Mouse (Mus musculus): ENCODE results near the gene Gm16503. TPM values are rescaled to one million over a fixed set of nuclear protein-coding genes. Genes with fewer than 3 reads are reported as not detected.

Gene Gm16503
- polyA plus RNA-seq (2012; rRNA removed) = 0.58 and 1.3 TPM in 2 replicates

GRCm38 (mm10) chr4:147539918-147540317 lies at the start of gene Gm16503:
TSS of gene Gm16503 (plus strand) at chr4:147540218.

GRCm38 (mm10) chr4:147492117-147492516 lies 47.9 kb upstream of the Gm16503 start, which contains the start of gene Zfp982:
TSS of gene Zfp982 (plus strand) at chr4:147492417.

GRCm38 (mm10) chr4:147553071-147553470 lies 13.1 kb downstream of the Gm16503 start, which contains the start of gene Zfp985:
TSS of gene Zfp985 (plus strand) at chr4:147553277.

Other genes with a start within 250 kb of the Gm16503 start
- 0.06 TPM in 1 of 2 replicates, not detected in the other for gene Zfp988, start 234.5 kb upstream of the Gm16503 start, polyA plus RNA-seq (2012; rRNA removed)
- not detected in 2 replicates for gene Zfp978, start 178.9 kb upstream of the Gm16503 start, polyA plus RNA-seq (2012; rRNA removed)
- gene Zfp982, start 47.8 kb upstream of the Gm16503 start, polyA plus RNA-seq (2012; rRNA removed) = 3.4 and 3.6 TPM in 2 replicates
- 0.02 and 0.06 TPM in 2 replicates for gene Zfp985, start 13.1 kb downstream of the Gm16503 start, polyA plus RNA-seq (2012; rRNA removed)
- gene Zfp979, start 102.3 kb downstream of the Gm16503 start, polyA plus RNA-seq (2012; rRNA removed) = 1.3 and 2.2 TPM in 2 replicates
- gene Zfp534, start 162.3 kb downstream of the Gm16503 start, polyA plus RNA-seq (2012; rRNA removed) = not detected in 2 replicates